Mouse (Mus musculus): ENCODE measurements around the gene S100a6.

DNA sequence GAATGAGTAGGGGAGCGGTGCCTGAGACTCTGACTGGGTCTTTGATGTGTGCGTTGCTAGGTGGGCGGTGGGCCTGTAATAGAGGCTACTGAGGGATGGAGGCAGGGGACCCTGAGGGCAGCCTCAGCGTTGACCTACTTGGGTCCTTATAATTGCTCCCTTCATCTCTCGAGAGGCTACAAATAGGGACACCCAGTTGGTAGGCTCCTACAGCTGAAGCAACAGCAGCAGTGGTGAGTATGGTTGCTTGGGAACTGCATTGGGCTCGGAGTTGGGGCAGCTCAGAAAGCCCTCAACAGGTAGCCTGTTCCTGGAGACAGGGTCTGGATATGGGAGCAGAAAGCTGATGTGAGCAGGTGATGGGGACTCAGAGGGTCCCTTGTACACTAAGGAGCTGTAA is 12.6 kb upstream of the S100a6 start:
- TF ChIP-seq GATA1 (IDR thresholded peaks at IDR 0.05; ENCODE audit: borderline replicate concordance, low read length): no peak
- TF ChIP-seq FLI1 (IDR thresholded peaks at IDR 0.05; ENCODE audit: low read length): no peak

Data from megakaryocyte, embryonic 14.5 days (primary cell).